Mouse (Mus musculus) liver, embryonic 14.5 days (tissue): ENCODE data around the gene Prn. TPM values are rescaled to one million over a fixed set of nuclear protein-coding genes. Genes with fewer than 3 reads are reported as not detected.

Experiments
- ATAC-seq: fragments of 200-750 bp; cut with Nextera tagmentation; 2 replicates; pipeline ENCODE4 v1.8.0; 2017; ENCODE audit warnings: moderate number of reproducible peaks, mild to moderate bottlenecking, moderate library complexity; ENCODE audit not compliant: insufficient read depth
- DNase-seq, 3 experiments: peaks; one replicate each; pipeline ENCODE4 v3.0.0-alpha.2; 2012 to 2013; ENCODE audit warnings: low read depth in 3 of 3, low spot score in 3 of 3
- H3K27ac ChIP-seq: fragments of 300-500 bp; sonication (generic); 2 replicates; pipeline ENCODE4 v1.5.1; 2014; ENCODE audit warnings: moderate library complexity, mild to moderate bottlenecking, control low read depth, inconsistent platforms
- H3K27me3 ChIP-seq: fragments of 300-500 bp; sonication (generic); 2 replicates; pipeline ENCODE4 v1.6.1; 2014; ENCODE audit warnings: mild to moderate bottlenecking, low read length, moderate library complexity; ENCODE audit not compliant: control insufficient read depth, insufficient read depth
- H3K36me3 ChIP-seq: fragments of 300-500 bp; sonication (generic); replicated peaks from 2 replicates; pipeline ENCODE4 v1.6.1; 2014; ENCODE audit warnings: low read depth; ENCODE audit not compliant: control insufficient read depth, insufficient read depth
- H3K4me1 ChIP-seq, 2 experiments: fragments of 200-500 bp in 1 of 2; fragments of 300-500 bp in 1 of 2; sonication (generic) in 1 of 2; replicated peaks; 2 replicates each; pipeline ENCODE4 v1.6.1; 2012 to 2014; ENCODE audit warnings: antibody characterized with exemption in 1 of 2, inconsistent platforms in 1 of 2, low read length in 1 of 2; ENCODE audit not compliant: control insufficient read depth in 2 of 2, insufficient read depth in 2 of 2
- H3K4me2 ChIP-seq: fragments of 300-500 bp; sonication (generic); 2 replicates; pipeline ENCODE4 v1.6.1; 2014; ENCODE audit warnings: low read depth, mild to moderate bottlenecking, control low read depth, moderate library complexity
- H3K4me3 ChIP-seq, 2 experiments: fragments of 200-500 bp in 1 of 2; fragments of 300-500 bp in 1 of 2; sonication (generic) in 1 of 2; 2 replicates each; pipeline ENCODE4 v1.5.1; 2012 to 2014; ENCODE audit warnings: low read depth in 2 of 2, low read length in 2 of 2, mild to moderate bottlenecking in 2 of 2, control low read depth in 1 of 2, inconsistent platforms in 1 of 2, moderate library complexity in 1 of 2; ENCODE audit not compliant: insufficient read depth in 1 of 2
- H3K9ac ChIP-seq: fragments of 300-500 bp; sonication (generic); replicated peaks from 2 replicates; pipeline ENCODE4 v1.6.1; 2014; ENCODE audit warnings: mild to moderate bottlenecking, control low read depth, moderate library complexity
- H3K9me3 ChIP-seq: fragments of 300-500 bp; sonication (generic); 2 replicates; pipeline ENCODE4 v1.6.1; 2016; ENCODE audit warnings: low read length, mixed read lengths; ENCODE audit not compliant: control insufficient read depth
- CTCF ChIP-seq: IDR thresholded peaks from 2 replicates; pipeline ENCODE4 v1.5.1; 2016; ENCODE audit warnings: antibody characterized with exemption, low read depth, control low read depth
- EP300 ChIP-seq: IDR thresholded peaks from 2 replicates; pipeline ENCODE4 v1.6.1; 2016; ENCODE audit warnings: antibody characterized with exemption, low read depth
- WGBS: fragments of 180-500 bp; shearing (Covaris S2); extraction: QIAGEN DNeasy Blood & Tissue Kit; methylation state at CpG from one replicate; pipeline ENCODE4 v1.1.7; 2014; ENCODE audit not compliant: insufficient replicate concordance; 5-methylcytosine and 5-hydroxymethylcytosine counted together
- polyA plus RNA-seq, 2 experiments: library from polyadenylated mRNA; depleted of rRNA in 1 of 2; stranded (reverse) in 1 of 2; unstranded in 1 of 2; fragments of >200 nt; fragmentation: Nextera tagmentation in 1 of 2; extraction: Ambion mirVana in 1 of 2; gene quantifications; 2 replicates each; pipeline versions ENCODE4 v1.2.1 to v1.2.3; 2012 to 2014

The Prn gene
- polyA plus RNA-seq, 2 experiments: not detected

- Histone ChIP-seq H3K27ac (no peak overlapping the region), H3K36me3 (no peaks in the 10 kb centered on the region), H3K27me3 (no peaks in the 10 kb centered on the region; the same call in 1 of the 2 replicates), H3K4me2 (no peak overlapping the region), H3K9ac (no peak overlapping the region), H3K4me1 (peaks cover 0 to under 1% of the 10 kb centered on the region in 2 experiments; a peak in 2 of 4 replicates), H3K9me3 (no peaks in the 10 kb centered on the region), H3K4me3 (no peak overlapping the region)
- no peak for DNase-seq
- ATAC-seq: no peak
- TF ChIP-seq EP300 (no peak), CTCF (no peak)
- WGBS: 49% methylated on average over 6 of the region's 6 CpGs
These were observed 23.1 kb upstream of the Prn start for GRCm38 (mm10) chr2:131886503-131887160.

GRCm38 (mm10) chr2:131888233-131888632 is 21.5 kb upstream of the Prn start:
- Histone ChIP-seq H3K9me3 (no peaks in the 10 kb centered on the region), H3K27me3 (no peaks in the 10 kb centered on the region), H3K27ac (no peak overlapping the region), H3K4me1 (peaks cover 0 to 5% of the 10 kb centered on the region in 2 experiments; a peak in 3 of 4 replicates), H3K4me3 (no peak overlapping the region), H3K36me3 (no peaks in the 10 kb centered on the region), H3K9ac (no peak overlapping the region), H3K4me2 (no peak overlapping the region)
- 9% methylated on average over 7 of the region's 7 CpGs for WGBS
- DNase-seq: no peak
- no peak for TF ChIP-seq EP300
- no peak for TF ChIP-seq CTCF
- ATAC-seq: no peak

- H3K27me3 ChIP-seq: no peaks in the 10 kb centered on the region
- H3K4me2 ChIP-seq: no peak overlapping the region
- H3K27ac ChIP-seq: no peak overlapping the region
- H3K36me3 ChIP-seq: no peaks in the 10 kb centered on the region
- ATAC-seq (no peak), DNase-seq (no peak)
- H3K9ac ChIP-seq: no peak overlapping the region
- no peak overlapping the region for H3K4me3 ChIP-seq
- H3K4me1 ChIP-seq: peaks cover 0 to 5% of the 10 kb centered on the region in 2 experiments; a peak in 3 of 4 replicates
- 37% methylated on average over 5 of the region's 5 CpGs for WGBS
- no peak for TF ChIP-seq EP300
- no peak for TF ChIP-seq CTCF
- no peaks in the 10 kb centered on the region for H3K9me3 ChIP-seq
These were observed 17.2 kb upstream of the Prn start for GRCm38 (mm10) chr2:131892534-131892933.

- H3K9me3 ChIP-seq: no peaks in the 10 kb centered on the region
- no peak for TF ChIP-seq CTCF
- no peak for TF ChIP-seq EP300
- no peaks in the 10 kb centered on the region for H3K36me3 ChIP-seq
- H3K27me3 ChIP-seq: no peaks in the 10 kb centered on the region
- H3K4me3 ChIP-seq: no peak overlapping the region
- DNase-seq (no peak), ATAC-seq (no peak)
- WGBS: 46% methylated on average over 2 of the region's 2 CpGs
- peaks cover 0 to 5% of the 10 kb centered on the region in 2 experiments; a peak in 2 of 4 replicates for H3K4me1 ChIP-seq
- H3K9ac ChIP-seq: no peak overlapping the region
- no peak overlapping the region for H3K27ac ChIP-seq
- H3K4me2 ChIP-seq: no peak overlapping the region
These were observed 14.7 kb upstream of the Prn start for GRCm38 (mm10) chr2:131895106-131895505.

- no peak for ATAC-seq
These were observed 13.7 kb upstream of the Prn start for GRCm38 (mm10) chr2:131896011-131896410.

More at GRCm38 (mm10) chr2:131896011-131896410, 13.7 kb upstream of the Prn start:
- Histone ChIP-seq H3K4me2 (no peak overlapping the region), H3K27me3 (no peaks in the 10 kb centered on the region), H3K4me1 (peaks cover 0 to 7% of the 10 kb centered on the region in 2 experiments; a peak in 2 of 4 replicates), H3K4me3 (no peak overlapping the region), H3K36me3 (no peaks in the 10 kb centered on the region), H3K27ac (no peak overlapping the region), H3K9me3 (no peaks in the 10 kb centered on the region), H3K9ac (no peak overlapping the region)
- WGBS: 74% methylated on average over 4 of the region's 4 CpGs
- no peak for DNase-seq
- TF ChIP-seq CTCF (no peak), EP300 (no peak)
